Mouse (Mus musculus) neural tube, embryonic 11.5 days (tissue): ENCODE results near the gene Trcg1. TPM values are rescaled to one million over a fixed set of nuclear protein-coding genes. Genes with fewer than 3 reads are reported as not detected.
"Not testable (repeated sequence)": the region's sequence is repeated elsewhere in the genome, so short reads cannot be mapped to it uniquely, and the experiment has no call there.

Experiments used
- ATAC-seq: fragments of 200-750 bp; cut with Nextera tagmentation; 2 replicates; pipeline ENCODE4 v1.8.0; 2017; ENCODE audit warnings: moderate number of reproducible peaks, mild to moderate bottlenecking, moderate TSS enrichment, moderate library complexity; ENCODE audit not compliant: insufficient read depth, low FRiP score, low TSS enrichment
- DNase-seq: peaks from one replicate; pipeline ENCODE4 v3.0.0-alpha.2; 2015; ENCODE audit warnings: low spot score
- H3K27ac ChIP-seq: fragments of 300-500 bp; sonication (generic); 2 replicates; pipeline ENCODE4 v1.5.1; 2014; ENCODE audit warnings: low read depth, mild to moderate bottlenecking, low read length
- H3K27me3 ChIP-seq: fragments of 300-500 bp; sonication (generic); 2 replicates; pipeline ENCODE4 v1.6.1; 2014; ENCODE audit warnings: mild to moderate bottlenecking, low read length, mixed read lengths; ENCODE audit not compliant: control insufficient read depth, insufficient read depth
- H3K36me3 ChIP-seq: fragments of 300-500 bp; sonication (generic); 2 replicates; pipeline ENCODE4 v1.6.1; 2014; ENCODE audit warnings: mild to moderate bottlenecking, low read length, moderate library complexity, mixed read lengths; ENCODE audit not compliant: control insufficient read depth, insufficient read depth
- H3K4me1 ChIP-seq: fragments of 300-500 bp; sonication (generic); 2 replicates; pipeline ENCODE4 v1.6.1; 2014; ENCODE audit warnings: low read length, mixed read lengths; ENCODE audit not compliant: control insufficient read depth, insufficient read depth
- H3K4me2 ChIP-seq: fragments of 300-500 bp; sonication (generic); 2 replicates; pipeline ENCODE4 v1.6.1; 2014; ENCODE audit warnings: low read depth, mild to moderate bottlenecking, moderate library complexity
- H3K4me3 ChIP-seq: fragments of 300-500 bp; sonication (generic); 2 replicates; pipeline ENCODE4 v1.5.1; 2014; ENCODE audit warnings: low read depth, low read length
- H3K9ac ChIP-seq: fragments of 300-500 bp; sonication (generic); 2 replicates; pipeline ENCODE4 v1.6.1; 2014; ENCODE audit warnings: mild to moderate bottlenecking, low read length
- H3K9me3 ChIP-seq: fragments of 300-500 bp; sonication (generic); 2 replicates; pipeline ENCODE4 v1.6.1; 2016; ENCODE audit warnings: low read length; ENCODE audit not compliant: control insufficient read depth
- WGBS: fragments of 180-500 bp; shearing (Covaris S2); extraction: QIAGEN DNeasy Blood & Tissue Kit; methylation state at CpG from one replicate; pipeline ENCODE4 v1.1.7; 2014; 5-methylcytosine and 5-hydroxymethylcytosine counted together
- polyA plus RNA-seq: library from polyadenylated mRNA; unstranded; fragments of >200 nt; fragmentation: Nextera tagmentation; extraction: Ambion mirVana; gene quantifications from 2 replicates; pipeline ENCODE4 v1.2.1, GENCODE M21; 2014

The Trcg1 gene
- polyA plus RNA-seq, 1 experiment from 2014 or later = not detected

- H3K9me3 ChIP-seq = no peaks in the 10 kb centered on the region
- no peaks in the 10 kb centered on the region for H3K4me1 ChIP-seq
- DNase-seq (no peak), ATAC-seq (no peak)
- no peak overlapping the region for H3K27ac ChIP-seq
- H3K4me2 ChIP-seq = no peak overlapping the region
- WGBS = 82% methylated on average over 6 of the region's 6 CpGs
- H3K4me3 ChIP-seq = no peak overlapping the region
- H3K36me3 ChIP-seq = no peaks in the 10 kb centered on the region
- no peak overlapping the region for H3K9ac ChIP-seq
- no peaks in the 10 kb centered on the region for H3K27me3 ChIP-seq
Observed at GRCm38 (mm10) chr9:57217220-57217619, 19.1 kb upstream of the Trcg1 start.

GRCm38 (mm10) chr9:57218776-57219175 is 17.6 kb upstream of the Trcg1 start:
- H3K4me1 ChIP-seq = no peaks in the 10 kb centered on the region
- H3K4me3 ChIP-seq = no peak overlapping the region
- H3K36me3 ChIP-seq = no peaks in the 10 kb centered on the region
- DNase-seq = no peak
- no peak overlapping the region for H3K27ac ChIP-seq
- no peak overlapping the region for H3K4me2 ChIP-seq
- no peak overlapping the region for H3K9ac ChIP-seq
- ATAC-seq = no peak
- 89% methylated on average over 5 of the region's 5 CpGs for WGBS
- no peaks in the 10 kb centered on the region for H3K27me3 ChIP-seq
- no peaks in the 10 kb centered on the region for H3K9me3 ChIP-seq

GRCm38 (mm10) chr9:57219511-57219910 is 16.8 kb upstream of the Trcg1 start:
- WGBS = 85% methylated on average over 1 of the region's 1 CpGs
- Histone ChIP-seq H3K27ac (no peak overlapping the region), H3K9ac (no peak overlapping the region), H3K4me2 (no peak overlapping the region), H3K4me3 (no peak overlapping the region), H3K4me1 (no peaks in the 10 kb centered on the region), H3K36me3 (no peaks in the 10 kb centered on the region), H3K9me3 (no peaks in the 10 kb centered on the region), H3K27me3 (no peaks in the 10 kb centered on the region)
- DNase-seq (no peak), ATAC-seq (no peak)

GRCm38 (mm10) chr9:57220356-57220755 is 16.0 kb upstream of the Trcg1 start:
- no peak overlapping the region for H3K4me3 ChIP-seq
- H3K4me1 ChIP-seq = no peaks in the 10 kb centered on the region
- H3K27me3 ChIP-seq = no peaks in the 10 kb centered on the region
- no peak overlapping the region for H3K27ac ChIP-seq
- WGBS = 19% methylated on average over 6 of the region's 6 CpGs
- H3K9ac ChIP-seq = no peak overlapping the region
- no peak overlapping the region for H3K4me2 ChIP-seq
- no peak for ATAC-seq
- no peaks in the 10 kb centered on the region for H3K9me3 ChIP-seq
- H3K36me3 ChIP-seq = no peaks in the 10 kb centered on the region
- DNase-seq = peak; percentile 51

GRCm38 (mm10) chr9:57223341-57223740 is 13.0 kb upstream of the Trcg1 start:
- no peak for DNase-seq
- no peaks in the 10 kb centered on the region for H3K4me1 ChIP-seq
- H3K4me3 ChIP-seq = no peak overlapping the region
- ATAC-seq = no peak
- H3K4me2 ChIP-seq = no peak overlapping the region
- H3K27ac ChIP-seq = no peak overlapping the region
- H3K9me3 ChIP-seq = no peaks in the 10 kb centered on the region
- no peak overlapping the region for H3K9ac ChIP-seq
- no peaks in the 10 kb centered on the region for H3K36me3 ChIP-seq
- no peaks in the 10 kb centered on the region for H3K27me3 ChIP-seq

- 91% methylated on average over 13 of the region's 13 CpGs for WGBS
- Histone ChIP-seq H3K9me3 (no peaks in the 10 kb centered on the region), H3K4me1 (no peaks in the 10 kb centered on the region), H3K36me3 (no peaks in the 10 kb centered on the region), H3K27me3 (no peaks in the 10 kb centered on the region), H3K4me2 (no peak overlapping the region), H3K27ac (no peak overlapping the region), H3K4me3 (no peak overlapping the region), H3K9ac (no peak overlapping the region)
- no peak for DNase-seq
- no peak for ATAC-seq
Observed at GRCm38 (mm10) chr9:57225780-57226627, 10.4 kb upstream of the Trcg1 start.

GRCm38 (mm10) chr9:57226628-57227122 is 9.7 kb upstream of the Trcg1 start:
- WGBS = 88% methylated on average over 6 of the region's 6 CpGs
- H3K4me2 ChIP-seq, H3K27me3 ChIP-seq, H3K9ac ChIP-seq, H3K4me3 ChIP-seq, H3K27ac ChIP-seq, H3K4me1 ChIP-seq, DNase-seq, H3K36me3 ChIP-seq, ATAC-seq, H3K9me3 ChIP-seq: not testable (repeated sequence)

- H3K27me3 ChIP-seq = no peaks in the 10 kb centered on the region
- DNase-seq = no peak
- H3K4me2 ChIP-seq = no peak overlapping the region
- H3K4me1 ChIP-seq = no peaks in the 10 kb centered on the region
- no peak overlapping the region for H3K9ac ChIP-seq
- H3K4me3 ChIP-seq = no peak overlapping the region
- no peak overlapping the region for H3K27ac ChIP-seq
- 71% methylated on average over 5 of the region's 5 CpGs for WGBS
- ATAC-seq = no peak
- H3K36me3 ChIP-seq = no peaks in the 10 kb centered on the region
- H3K9me3 ChIP-seq = no peaks in the 10 kb centered on the region
Observed at GRCm38 (mm10) chr9:57227203-57227602, 9.2 kb upstream of the Trcg1 start.

GRCm38 (mm10) chr9:57228186-57228585 is 8.2 kb upstream of the Trcg1 start:
- no peaks in the 10 kb centered on the region for H3K4me1 ChIP-seq
- no peak for ATAC-seq
- DNase-seq = no peak
- WGBS = 70% methylated on average over 4 of the region's 4 CpGs
- H3K9me3 ChIP-seq = no peaks in the 10 kb centered on the region
- H3K36me3 ChIP-seq = no peaks in the 10 kb centered on the region
- H3K9ac ChIP-seq = no peak overlapping the region
- H3K4me2 ChIP-seq = no peak overlapping the region
- H3K4me3 ChIP-seq = no peak overlapping the region
- no peaks in the 10 kb centered on the region for H3K27me3 ChIP-seq
- H3K27ac ChIP-seq = no peak overlapping the region
